Mouse (Mus musculus): Measurements from ENCODE around the gene Zfp57.

Gene Zfp57

GRCm38 (mm10) chr17:37045611-37046311, 44.8 kb downstream of the Zfp57 start, which contains the start of gene Gabbr1:
Gene Gabbr1 (plus strand): TSS chr17:37045966.
- no peak for DNase-seq (ENCODE audit: low read depth)

- DNase-seq (ENCODE audit: low read depth), result no peak
Measured at GRCm38 (mm10) chr17:37046312-37047112, 45.5 kb downstream of the Zfp57 start.

GRCm38 (mm10) chr17:37047332-37047976, 46.5 kb downstream of the Zfp57 start:
- DNase-seq (ENCODE audit: low read depth), result no peak

- no peak for DNase-seq (ENCODE audit: low read depth)
Measured at GRCm38 (mm10) chr17:37047981-37048380, 47.0 kb downstream of the Zfp57 start.

GRCm38 (mm10) chr17:37048383-37048782, 47.4 kb downstream of the Zfp57 start:
- DNase-seq (ENCODE audit: low read depth), result no peak

GRCm38 (mm10) chr17:37049570-37050310, 48.8 kb downstream of the Zfp57 start:
- no peak for DNase-seq (ENCODE audit: low read depth)

- no peak for DNase-seq (ENCODE audit: low read depth)
Measured at GRCm38 (mm10) chr17:37050399-37050798, 49.4 kb downstream of the Zfp57 start.

- DNase-seq (ENCODE audit: low read depth), result no peak
Measured at GRCm38 (mm10) chr17:37050876-37051275, 49.9 kb downstream of the Zfp57 start.

- no peak for DNase-seq (ENCODE audit: low read depth)
Measured at GRCm38 (mm10) chr17:37051745-37052144, 50.8 kb downstream of the Zfp57 start.

GRCm38 (mm10) chr17:37056957-37057356, 56.0 kb downstream of the Zfp57 start:
- DNase-seq (ENCODE audit: low read depth), result no peak
